Mouse (Mus musculus) kidney, adult 11 months (tissue): ENCODE results near the gene Wipf2.
A peak's percentile ranks its signal among the peaks of the same experiment; 100 is the strongest.

Experiments used
- DNase-seq: peaks from one replicate; pipeline ENCODE4 v3.0.0; 2022

The Wipf2 gene

GRCm38 (mm10) chr11:98947969-98948569 is 84.6 kb downstream of the Wipf2 start:
- no peak for DNase-seq

- DNase-seq: no peak
Observed at GRCm38 (mm10) chr11:98949242-98949957, 86.0 kb downstream of the Wipf2 start.

- no peak for DNase-seq
Observed at GRCm38 (mm10) chr11:98949958-98950460, 86.6 kb downstream of the Wipf2 start.

GRCm38 (mm10) chr11:98950484-98950883 is 87.0 kb downstream of the Wipf2 start:
- no peak for DNase-seq

- peak; percentile 98 for DNase-seq
Observed at GRCm38 (mm10) chr11:98951026-98951906, 87.8 kb downstream of the Wipf2 start.

- no peak for DNase-seq
Observed at GRCm38 (mm10) chr11:98952111-98952510, 88.7 kb downstream of the Wipf2 start.

- DNase-seq: no peak
Observed at GRCm38 (mm10) chr11:98952736-98953135, 89.3 kb downstream of the Wipf2 start.

- no peak for DNase-seq
Observed at GRCm38 (mm10) chr11:98953361-98953760, 89.9 kb downstream of the Wipf2 start.

GRCm38 (mm10) chr11:98953835-98954320 is 90.4 kb downstream of the Wipf2 start:
- no peak for DNase-seq

- DNase-seq: no peak
Observed at GRCm38 (mm10) chr11:98954373-98954772, 90.9 kb downstream of the Wipf2 start.
